Mouse (Mus musculus) liver, adult 2 months (tissue): ENCODE measurements around the gene Ccdc36. TPM values are rescaled to one million over a fixed set of nuclear protein-coding genes. Genes with fewer than 3 reads are reported as not detected.
A peak's percentile ranks its signal among the peaks of the same experiment; 100 is the strongest.

Source experiments
- DNase-seq: peaks from one replicate; pipeline ENCODE4 v3.0.0-alpha.2; 2011; ENCODE audit warnings: low read depth, low spot score; ENCODE audit errors: extremely low read depth
- H3K27ac ChIP-seq: fragments of 200-500 bp; replicated peaks from 2 replicates; pipeline ENCODE4 v1.5.1; 2012; ENCODE audit warnings: low read depth, mild to moderate bottlenecking, control low read depth, inconsistent platforms, low read length; ENCODE audit not compliant: insufficient read depth
- H3K27me3 ChIP-seq: fragments of 200-500 bp; 2 replicates; pipeline ENCODE4 v1.6.1; 2012; ENCODE audit warnings: mild to moderate bottlenecking, moderate library complexity, low read length, inconsistent platforms; ENCODE audit not compliant: control insufficient read depth, insufficient read depth
- H3K36me3 ChIP-seq: fragments of 200-500 bp; 2 replicates; pipeline ENCODE4 v1.6.1; 2012; ENCODE audit warnings: low read length, inconsistent platforms; ENCODE audit not compliant: control insufficient read depth, insufficient read depth
- H3K4me1 ChIP-seq: fragments of 200-500 bp; 2 replicates; pipeline ENCODE4 v1.6.1; 2011; ENCODE audit warnings: low read length; ENCODE audit not compliant: control insufficient read depth, insufficient read depth
- H3K4me3 ChIP-seq: fragments of 200-500 bp; 2 replicates; pipeline ENCODE4 v1.5.1; 2011; ENCODE audit warnings: low read depth, mild to moderate bottlenecking, control low read depth, low read length, moderate library complexity; ENCODE audit not compliant: insufficient read depth
- H3K79me2 ChIP-seq: fragments of 200-500 bp; 2 replicates; pipeline ENCODE4 v1.6.1; 2012; ENCODE audit warnings: inconsistent platforms, mild to moderate bottlenecking, low read length, moderate library complexity; ENCODE audit not compliant: control insufficient read depth, insufficient read depth
- H3K9ac ChIP-seq: fragments of 200-500 bp; 2 replicates; pipeline ENCODE4 v1.6.1; 2012; ENCODE audit warnings: low read depth, mild to moderate bottlenecking, control low read depth, inconsistent platforms, low read length
- CTCF ChIP-seq: fragments of 200-500 bp; IDR thresholded peaks from 2 replicates; pipeline ENCODE4 v1.5.1; 2011; ENCODE audit warnings: low read depth, low read length, control low read depth
- POLR2A ChIP-seq: fragments of 200-500 bp; IDR thresholded peaks from 2 replicates; pipeline ENCODE4 v1.6.1; 2011; ENCODE audit warnings: low read length, control low read depth; ENCODE audit not compliant: insufficient read depth; ENCODE audit errors: extremely low read depth
- WGBS: fragments of 180-500 bp; shearing (Covaris S2); methylation state at CpG from one replicate; pipeline ENCODE4 v1.1.7; 2018; 5-methylcytosine and 5-hydroxymethylcytosine counted together
- polyA plus RNA-seq: library from polyadenylated mRNA; depleted of rRNA; stranded (reverse); fragments of >200 nt; gene quantifications from 2 replicates; pipeline ENCODE4 v1.2.3, GENCODE M21; 2012
- total RNA-seq: library from RNA; depleted of rRNA; stranded (reverse); fragments of >200 nt; gene quantifications from 2 replicates; pipeline ENCODE4 v1.2.3, GENCODE M21; 2014

The Ccdc36 gene
- total and polyA plus RNA-seq, 2 experiments, result not detected

GRCm38 (mm10) chr9:108439176-108439575 is 10.9 kb upstream of the Ccdc36 start:
- Histone ChIP-seq H3K27ac (no peak overlapping the region), H3K79me2 (no peaks in the 10 kb centered on the region), H3K4me3 (no peak overlapping the region), H3K4me1 (no peaks in the 10 kb centered on the region), H3K9ac (no peak overlapping the region), H3K27me3 (no peaks in the 10 kb centered on the region), H3K36me3 (no peaks in the 10 kb centered on the region)
- WGBS, result 93% methylated on average over 6 of the region's 6 CpGs
- no peak for TF ChIP-seq CTCF
- TF ChIP-seq POLR2A, result no peak
- DNase-seq, result no peak

DNA sequence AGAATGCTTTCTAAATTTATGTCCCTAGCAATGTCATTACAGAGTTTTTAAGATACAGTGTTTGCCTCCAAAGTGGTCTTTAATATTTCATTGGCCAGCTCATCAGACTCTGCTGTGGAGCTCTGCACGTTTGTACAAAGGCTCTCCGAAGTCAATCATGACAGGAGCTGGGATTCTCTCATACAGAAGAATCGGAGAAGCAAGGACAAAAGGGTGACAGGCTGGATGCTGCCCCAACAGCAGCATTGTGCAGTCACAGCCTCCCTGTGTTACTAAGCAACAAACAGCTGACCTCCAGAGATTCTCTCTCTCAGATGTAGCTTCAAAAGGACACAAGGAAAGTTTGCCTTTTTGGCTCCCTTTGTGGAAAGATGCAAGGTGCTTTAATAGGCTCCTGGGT is 7.9 kb upstream of the Ccdc36 start, which contains the start of gene BC048562:
TSS of gene BC048562 (plus strand) at position 301 of the 400 bp plus-strand sequence.
- Histone ChIP-seq H3K27ac (no peak within 1 kb of the TSS), H3K79me2 (no peaks in the 10 kb centered on the region), H3K27me3 (0 out of 2 replicates have a peak, but pooled peaks cover 2% of the 10 kb centered on the region), H3K4me1 (no peaks in the 10 kb centered on the region), H3K36me3 (no peaks in the 10 kb centered on the region), H3K9ac (no peak within 1 kb of the TSS), H3K4me3 (no peak within 1 kb of the TSS)
- no peak for DNase-seq
- TF ChIP-seq CTCF, result no peak
- TF ChIP-seq POLR2A, result no peak
- WGBS, result 79% methylated on average over 3 of the region's 3 CpGs

GRCm38 (mm10) chr9:108431431-108432067 is 3.3 kb upstream of the Ccdc36 start:
- H3K4me1 ChIP-seq, result no peaks in the 10 kb centered on the region
- peak overlapping the region; percentile 38; the same call in 1 of the 2 replicates for H3K4me3 ChIP-seq
- no peaks in the 10 kb centered on the region for H3K79me2 ChIP-seq
- no peak overlapping the region for H3K27ac ChIP-seq
- no peak for DNase-seq
- H3K9ac ChIP-seq, result no peak overlapping the region
- H3K27me3 ChIP-seq, result 0 out of 2 replicates have a peak, but pooled peaks cover 2% of the 10 kb centered on the region
- WGBS, result 59% methylated on average over 32 of the region's 32 CpGs
- H3K36me3 ChIP-seq, result no peaks in the 10 kb centered on the region
- TF ChIP-seq POLR2A (no peak), CTCF (no peak)

DNA sequence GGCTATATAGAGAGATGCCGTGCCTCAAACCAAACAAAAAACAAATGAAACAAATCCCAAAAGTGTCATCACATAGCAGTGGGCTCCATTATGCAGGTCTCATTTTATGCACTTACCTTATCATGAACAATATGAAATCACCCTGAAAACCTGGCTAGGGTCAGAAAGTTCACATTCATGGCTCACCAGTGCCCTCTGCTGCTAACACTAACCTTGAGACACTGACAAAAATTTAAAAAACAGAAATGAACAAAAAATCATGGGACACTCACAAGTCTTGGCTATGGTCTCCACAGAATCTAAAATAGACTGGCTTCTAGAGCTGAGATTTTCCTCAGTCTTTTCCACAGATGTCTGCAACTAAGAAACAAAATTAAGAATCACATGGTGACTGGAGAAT is 16.1 kb downstream of the Ccdc36 start:
- H3K9ac ChIP-seq, result no peak overlapping the region
- no peaks in the 10 kb centered on the region for H3K36me3 ChIP-seq
- TF ChIP-seq CTCF (peak; percentile 29), POLR2A (no peak)
- no peaks in the 10 kb centered on the region for H3K4me1 ChIP-seq
- H3K27ac ChIP-seq, result no peak overlapping the region
- H3K4me3 ChIP-seq, result no peak overlapping the region
- peak; percentile 54 for DNase-seq
- WGBS, result 69% methylated on average over 1 of the region's 1 CpGs
- no peaks in the 10 kb centered on the region for H3K79me2 ChIP-seq
- H3K27me3 ChIP-seq, result no peaks in the 10 kb centered on the region

DNA sequence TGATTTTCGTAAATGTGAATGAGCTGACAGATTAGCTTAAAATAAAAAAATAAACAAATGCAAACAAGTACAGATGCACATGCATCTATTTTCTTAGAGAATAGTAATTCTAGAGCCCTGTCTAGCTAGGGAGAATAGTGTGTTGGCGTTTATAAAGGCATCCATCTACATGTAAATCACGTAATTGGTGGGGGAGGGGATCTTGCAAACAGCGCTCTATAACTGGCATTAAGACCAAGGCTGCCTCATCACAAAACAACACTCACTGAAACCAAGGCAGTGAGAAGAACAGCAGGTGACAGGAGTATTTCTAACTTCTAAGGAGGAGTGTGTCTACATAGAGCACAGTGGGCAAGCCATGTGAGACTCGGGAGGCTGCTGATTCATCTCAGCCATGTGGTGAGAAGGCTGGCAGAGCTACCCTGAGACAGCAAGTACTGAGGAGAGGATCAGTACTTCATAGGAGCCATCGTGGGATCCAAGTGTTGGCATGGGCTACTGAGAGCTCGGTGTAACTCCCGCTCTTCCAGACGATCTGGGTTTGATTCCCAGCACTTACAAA is 16.8 kb downstream of the Ccdc36 start:
- H3K79me2 ChIP-seq, result no peaks in the 10 kb centered on the region
- H3K4me1 ChIP-seq, result no peaks in the 10 kb centered on the region
- H3K36me3 ChIP-seq, result no peaks in the 10 kb centered on the region
- H3K9ac ChIP-seq, result no peak overlapping the region
- no peaks in the 10 kb centered on the region for H3K27me3 ChIP-seq
- no peak overlapping the region for H3K27ac ChIP-seq
- DNase-seq, result no peak
- H3K4me3 ChIP-seq, result no peak overlapping the region
- no peak for TF ChIP-seq CTCF
- no peak for TF ChIP-seq POLR2A
- WGBS, result 85% methylated on average over 9 of the region's 9 CpGs

DNA sequence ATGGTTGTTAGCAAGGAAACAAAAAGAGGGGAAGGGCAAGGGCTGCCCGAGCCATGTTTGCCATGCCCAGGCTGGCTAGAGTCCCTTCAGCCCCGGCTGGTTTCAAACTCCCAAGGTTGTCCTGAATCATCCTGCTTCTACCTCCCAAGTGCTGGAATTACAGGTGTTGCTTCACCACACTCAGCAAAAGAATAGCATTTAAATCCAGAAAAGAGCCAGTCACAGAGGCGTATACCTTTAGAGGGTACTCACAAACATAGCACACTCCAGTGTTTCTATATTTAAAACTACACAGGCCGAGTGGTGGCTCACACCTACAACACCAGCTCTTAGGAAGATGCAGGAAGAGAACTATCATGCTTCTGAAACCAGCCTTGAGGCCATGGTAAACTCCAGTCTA is 18.7 kb downstream of the Ccdc36 start:
- no peak overlapping the region for H3K27ac ChIP-seq
- WGBS, result 87% methylated on average over 4 of the region's 4 CpGs
- H3K36me3 ChIP-seq, result no peaks in the 10 kb centered on the region
- H3K79me2 ChIP-seq, result no peaks in the 10 kb centered on the region
- no peak overlapping the region for H3K9ac ChIP-seq
- H3K4me3 ChIP-seq, result no peak overlapping the region
- no peak for DNase-seq
- peaks cover 4% of the 10 kb centered on the region; the same call in 1 of the 2 replicates for H3K4me1 ChIP-seq
- H3K27me3 ChIP-seq, result no peaks in the 10 kb centered on the region
- TF ChIP-seq POLR2A (no peak), CTCF (no peak)
